Mouse (Mus musculus) gastrocnemius, postnatal 25 days (tissue): ENCODE measurements around the gene Gpr152. TPM values are rescaled to one million over a fixed set of nuclear protein-coding genes. Genes with fewer than 3 reads are reported as not detected.
"Not testable (repeated sequence)": the region's sequence is repeated elsewhere in the genome, so short reads cannot be mapped to it uniquely, and the experiment has no call there.

Source experiments
- DNase-seq: peaks from one replicate; pipeline ENCODE4 v3.0.0; 2022
- total RNA-seq, 2 experiments: library from RNA; stranded (reverse); gene quantifications; 1 replicate in 1 of 2; 2 replicates in 1 of 2; pipeline ENCODE4 v1.2.3; 2021

Gpr152 gene
- total RNA-seq, 2 experiments from 2014 or later = not detected

DNA sequence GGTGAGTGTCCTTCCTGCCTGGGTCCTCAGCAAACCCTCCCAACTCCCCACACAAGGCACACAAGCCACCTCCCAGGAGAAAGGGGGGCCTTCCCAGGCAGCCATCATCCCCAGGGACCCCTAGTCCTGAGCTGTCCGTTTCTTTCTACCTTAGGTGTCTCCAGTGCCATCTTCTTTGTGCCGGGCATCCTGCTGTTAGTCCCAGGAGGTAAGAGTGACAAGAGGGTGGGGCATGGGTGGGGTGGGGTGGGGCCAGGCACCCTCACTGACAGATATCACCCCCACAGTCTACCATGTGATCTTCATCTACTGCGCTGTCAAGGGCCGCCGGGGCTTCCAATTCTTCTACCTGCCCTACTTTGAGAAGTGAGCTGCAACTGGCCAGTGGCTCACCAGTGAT, 8.5 kb upstream of the Gpr152 start:
- no peak for DNase-seq

DNA sequence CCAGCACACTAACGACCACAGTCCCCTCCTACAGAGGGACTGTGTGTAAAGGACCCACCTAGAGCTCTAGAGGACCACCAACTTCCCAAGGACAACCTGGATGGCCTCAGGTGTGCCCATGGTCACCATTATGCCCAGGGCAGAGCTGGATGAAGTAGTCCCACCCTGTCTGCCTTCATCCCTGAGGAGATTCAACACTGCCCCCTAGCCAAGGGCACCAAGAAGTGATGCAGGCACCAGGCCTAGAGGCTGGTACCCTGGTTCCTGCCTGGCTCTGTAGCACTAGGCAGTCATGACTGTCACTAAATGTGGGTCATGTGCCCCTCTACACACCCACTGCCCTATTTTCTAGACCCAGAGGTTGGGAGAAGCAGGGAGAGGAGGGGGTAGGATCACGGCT, 7.8 kb upstream of the Gpr152 start:
- no peak for DNase-seq

DNA sequence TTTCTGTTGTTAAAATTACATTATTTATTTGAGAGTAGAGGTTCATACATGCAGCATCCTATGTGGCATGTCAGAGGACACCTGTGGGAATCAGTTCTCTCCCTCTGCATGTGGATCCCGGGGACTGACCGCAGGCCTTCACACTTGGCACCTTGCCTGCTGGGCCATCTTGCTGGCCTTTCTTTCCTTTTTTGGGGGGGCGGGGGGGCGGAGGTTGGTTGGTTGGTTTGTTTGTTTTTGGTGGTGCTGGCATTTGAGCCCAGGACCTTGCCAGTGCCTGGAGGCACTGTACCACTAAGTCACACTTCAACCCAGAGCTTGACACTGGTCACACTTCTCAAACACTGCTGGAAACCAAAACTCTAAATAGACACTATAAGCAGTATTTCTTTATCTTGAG, 5.2 kb upstream of the Gpr152 start:
- DNase-seq = no peak

DNA sequence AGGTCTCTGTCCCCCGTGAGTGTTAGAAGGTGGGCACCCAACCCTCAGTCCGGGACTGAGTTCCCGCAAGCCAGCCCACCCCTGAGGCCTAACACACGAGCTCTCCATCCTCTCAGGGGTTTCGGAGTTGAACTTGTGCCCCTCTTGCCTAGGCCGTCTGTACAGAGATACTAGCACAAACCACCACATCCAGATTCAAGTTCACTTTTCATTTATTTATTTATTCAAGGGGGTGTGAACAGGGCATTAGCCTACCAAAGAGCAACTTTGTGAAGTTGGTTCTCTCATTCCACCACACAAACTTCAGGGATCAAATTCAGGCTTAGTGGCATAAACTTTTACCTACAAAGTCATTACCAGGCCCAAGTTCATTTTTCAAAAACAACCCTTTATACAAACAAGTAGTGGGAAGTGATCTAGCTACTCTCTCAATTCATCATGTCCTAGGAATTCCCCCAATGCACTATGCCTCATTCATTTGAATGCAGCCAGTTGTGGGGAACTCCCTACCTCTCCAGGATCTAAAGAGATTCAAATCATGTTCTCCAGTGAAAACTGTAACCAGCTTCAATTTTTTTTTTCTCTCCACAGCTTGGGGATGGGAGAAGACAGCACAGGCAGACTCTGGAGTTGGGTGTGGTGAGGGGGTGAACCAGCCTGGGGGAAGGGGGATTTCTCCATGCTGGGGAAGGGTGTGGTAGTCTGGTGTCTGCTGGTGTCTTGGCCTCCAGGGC, 4.2 kb upstream of the Gpr152 start:
- DNase-seq = not testable (repeated sequence)

- not testable (repeated sequence) for DNase-seq
Observed at GRCm38 (mm10) chr19:4135963-4136345, 3.6 kb upstream of the Gpr152 start.

GRCm38 (mm10) chr19:4136463-4136862, 3.1 kb upstream of the Gpr152 start:
- no peak for DNase-seq

GRCm38 (mm10) chr19:4137913-4138312, 1.7 kb upstream of the Gpr152 start:
- DNase-seq = no peak

- no peak for DNase-seq
Observed at GRCm38 (mm10) chr19:4140147-4140546, 560 bp downstream of the Gpr152 start.

DNA sequence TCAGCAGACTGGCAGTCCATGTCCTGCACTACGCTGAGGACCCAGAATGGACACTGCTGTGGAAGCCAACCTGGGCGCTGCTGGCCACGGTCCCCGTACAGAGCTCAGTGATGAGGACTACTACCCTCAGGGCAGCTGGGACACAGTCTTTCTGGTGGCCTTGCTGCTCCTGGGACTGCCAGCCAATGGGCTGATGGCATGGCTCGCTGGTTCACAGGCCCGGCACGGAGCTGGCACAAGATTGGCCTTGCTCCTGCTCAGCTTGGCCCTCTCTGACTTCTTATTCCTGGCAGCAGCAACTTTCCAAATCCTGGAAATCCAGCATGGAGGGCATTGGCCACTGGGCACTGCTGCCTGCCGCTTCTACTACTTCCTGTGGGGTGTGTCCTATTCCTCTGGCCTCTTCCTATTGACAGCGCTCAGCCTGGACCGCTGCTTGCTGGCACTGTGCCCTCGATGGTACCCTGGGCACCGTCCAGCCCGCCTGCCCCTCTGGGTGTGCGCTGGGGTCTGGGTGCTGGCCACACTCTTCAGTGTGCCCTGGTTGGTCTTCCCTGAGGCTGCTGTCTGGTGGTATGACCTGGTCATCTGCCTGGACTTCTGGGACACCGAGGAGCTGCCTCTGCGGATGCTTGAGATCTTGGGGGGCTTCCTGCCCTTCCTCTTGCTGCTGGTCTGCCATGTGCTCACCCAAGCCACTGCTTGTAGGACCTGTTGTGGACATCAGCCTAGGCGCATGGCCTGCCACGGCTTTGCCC, 3.0 kb downstream of the Gpr152 start:
- DNase-seq = no peak

- no peak for DNase-seq
Observed at GRCm38 (mm10) chr19:4143759-4144268, 4.2 kb downstream of the Gpr152 start, which contains the start of gene Cabp4. Cabp4 (minus strand) TSS chr19:4144033.

GRCm38 (mm10) chr19:4144550-4145498, 5.2 kb downstream of the Gpr152 start:
- DNase-seq = no peak

DNA sequence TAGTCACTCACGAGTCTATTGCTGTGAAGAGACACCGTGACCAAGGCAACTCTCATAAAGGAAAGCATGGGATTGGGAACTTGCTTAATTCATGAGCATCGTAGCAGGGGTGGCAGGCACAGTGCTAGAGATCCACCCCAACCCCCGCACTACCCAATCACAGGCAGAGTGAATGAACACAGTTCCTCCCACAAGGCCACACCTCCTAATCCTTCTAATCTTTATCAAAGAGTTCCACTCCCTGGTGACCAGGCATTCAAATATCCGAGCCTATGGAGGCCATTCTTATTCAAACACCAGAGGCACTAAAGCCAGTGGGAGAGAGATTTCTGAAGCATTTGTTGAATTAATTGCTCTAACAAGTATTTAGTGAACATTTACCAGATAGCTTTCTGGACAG, 6.3 kb downstream of the Gpr152 start:
- no peak for DNase-seq

DNA sequence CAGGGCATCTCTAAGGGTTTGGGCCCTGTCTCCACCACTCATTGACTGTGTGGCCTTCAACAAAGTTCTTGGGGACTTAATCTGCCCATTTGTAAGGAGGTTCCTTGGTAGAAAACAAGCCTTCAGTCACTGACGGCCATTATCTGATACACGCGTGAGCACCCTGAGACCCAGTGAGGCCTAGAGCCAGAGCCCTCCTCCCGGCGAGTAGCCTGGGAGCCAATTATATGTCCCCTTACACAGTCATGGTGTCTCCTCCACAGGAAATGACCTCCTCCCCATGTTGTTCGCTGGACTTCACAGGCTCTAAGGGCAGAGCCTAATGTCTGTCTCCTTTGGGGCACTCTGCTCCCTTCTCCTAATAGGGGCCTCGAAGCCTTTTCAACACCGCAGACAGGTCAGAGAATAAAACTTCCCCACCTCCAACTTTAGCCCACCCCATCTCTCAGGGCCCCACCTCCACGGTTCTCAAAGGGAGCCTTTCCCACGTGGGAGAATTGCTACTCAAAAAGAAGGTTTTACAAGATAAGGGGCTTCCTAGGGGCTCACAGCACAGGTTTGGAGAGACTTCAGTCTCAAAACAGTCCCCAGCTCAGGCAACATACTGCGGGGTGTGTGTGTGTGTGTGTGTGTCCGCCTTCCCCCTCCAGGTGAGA, 6.9 kb downstream of the Gpr152 start:
- no peak for DNase-seq

DNA sequence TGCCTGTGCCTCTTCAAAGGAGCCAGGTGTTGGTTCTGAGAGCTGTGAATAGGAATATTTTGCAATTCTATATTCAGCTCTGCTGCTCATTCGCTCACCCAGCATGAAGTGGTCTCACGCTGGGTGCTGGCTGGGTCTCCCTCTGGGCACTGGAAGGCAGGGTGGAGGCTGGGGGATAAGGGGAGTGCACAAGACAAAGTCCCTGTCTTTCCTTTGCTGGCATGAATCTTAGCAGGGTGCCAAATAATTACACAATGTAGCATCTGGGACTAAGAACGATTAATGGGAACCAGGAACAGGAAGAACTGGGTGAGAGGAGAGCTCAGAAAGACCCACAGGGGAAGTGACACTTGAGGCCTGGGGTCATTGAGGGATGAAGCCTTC, 7.4 kb downstream of the Gpr152 start:
- DNase-seq = no peak

- no peak for DNase-seq
Observed at GRCm38 (mm10) chr19:4147782-4148490, 8.3 kb downstream of the Gpr152 start.

GRCm38 (mm10) chr19:4148491-4148806, 8.9 kb downstream of the Gpr152 start, which contains the start of gene Coro1b:
Coro1b (plus strand) TSS chr19:4148619.
- DNase-seq = peak; percentile 98

GRCm38 (mm10) chr19:4148819-4149218, 9.2 kb downstream of the Gpr152 start:
- DNase-seq = no peak

DNA sequence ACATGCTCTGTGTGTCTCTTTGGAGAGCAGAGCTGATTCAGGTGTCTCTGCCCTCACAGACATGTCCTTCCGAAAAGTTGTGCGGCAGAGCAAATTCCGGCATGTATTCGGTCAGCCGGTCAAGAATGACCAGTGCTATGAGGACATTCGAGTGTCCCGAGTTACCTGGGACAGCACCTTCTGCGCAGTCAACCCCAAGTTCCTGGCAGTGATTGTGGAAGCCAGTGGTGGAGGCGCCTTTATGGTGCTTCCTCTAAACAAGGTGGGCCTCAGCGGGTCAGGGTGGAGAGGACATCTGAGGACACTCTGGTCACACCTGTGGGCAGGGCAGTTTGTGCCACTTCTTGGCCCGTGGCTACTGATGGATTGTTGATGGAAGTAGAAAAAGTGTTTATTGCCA, 9.7 kb downstream of the Gpr152 start:
- DNase-seq = no peak

DNA sequence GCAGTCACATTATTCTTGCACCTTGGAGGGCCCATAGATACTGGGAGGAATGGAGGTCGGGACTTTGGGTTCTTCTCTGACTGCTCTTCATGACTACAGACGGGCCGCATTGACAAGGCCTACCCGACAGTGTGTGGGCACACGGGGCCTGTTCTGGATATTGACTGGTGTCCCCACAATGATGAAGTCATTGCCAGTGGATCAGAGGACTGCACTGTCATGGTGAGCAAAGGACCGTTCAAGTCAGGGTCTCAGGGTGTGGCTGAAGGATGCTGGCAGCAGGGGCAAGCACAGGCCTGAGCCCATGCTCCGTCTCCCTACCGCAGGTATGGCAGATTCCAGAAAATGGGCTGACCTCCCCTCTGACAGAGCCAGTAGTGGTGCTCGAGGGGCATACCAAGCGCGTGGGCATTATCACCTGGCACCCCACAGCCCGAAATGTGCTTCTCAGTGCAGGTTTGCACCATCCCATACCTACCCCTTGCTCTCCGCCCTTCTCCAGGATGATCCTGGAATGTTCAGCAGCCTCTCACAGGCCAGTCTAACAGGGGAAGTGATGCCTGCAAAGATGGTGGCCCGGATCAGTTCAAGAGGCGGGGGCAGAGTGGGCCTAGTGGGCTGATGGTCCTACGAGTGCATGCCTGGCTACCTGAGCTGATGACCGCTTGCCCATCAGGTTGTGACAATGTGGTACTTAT, 10.3 kb downstream of the Gpr152 start:
- DNase-seq = no peak
